Mouse (Mus musculus) mouse embryonic stem cell (cell line): ENCODE measurements around the gene Ankrd65.
"Not testable (repeated sequence)": the region's sequence is repeated elsewhere in the genome, so short reads cannot be mapped to it uniquely, and the experiment has no call there.

Experiments
- in situ Hi-C, 2 experiments: fragments of 300-500 bp; cut with MboI; formaldehyde crosslinking; loops; 1 replicate in 1 of 2; 3 replicates in 1 of 2; pipeline ENCODE4 v1.14.3; 2019 to 2020; ENCODE audit warnings: low sequenced_read_pairs in 2 of 2, low pct_unique_long_range_greater_than_20kb in 1 of 2, mixed read lengths in 1 of 2; ENCODE audit not compliant: unreplicated experiment in 1 of 2

Gene Ankrd65

GRCm38 (mm10) chr4:155773335-155774078 is 16.7 kb upstream of the Ankrd65 start:
- in situ Hi-C loops: no loop called here

GRCm38 (mm10) chr4:155774280-155774754 is 15.9 kb upstream of the Ankrd65 start, which contains the start of gene Vwa1:
Gene Vwa1, minus strand, starts transcription at chr4:155774698.
- in situ Hi-C loops: no loop called here

- in situ Hi-C loops: no loop called here
These were observed 15.1 kb upstream of the Ankrd65 start for GRCm38 (mm10) chr4:155774971-155775740.

GRCm38 (mm10) chr4:155775855-155776254 is 14.4 kb upstream of the Ankrd65 start:
- in situ Hi-C loops: no loop called here

- in situ Hi-C loops: no loop called here
These were observed 13.4 kb upstream of the Ankrd65 start for GRCm38 (mm10) chr4:155776704-155777335.

- in situ Hi-C loops: no loop called here
These were observed 12.4 kb upstream of the Ankrd65 start for GRCm38 (mm10) chr4:155777816-155778215.

- in situ Hi-C loops: no loop called here
These were observed 10.7 kb upstream of the Ankrd65 start for GRCm38 (mm10) chr4:155779498-155779897.

- in situ Hi-C loops: no loop called here
These were observed 9.3 kb upstream of the Ankrd65 start for GRCm38 (mm10) chr4:155780895-155781294.

GRCm38 (mm10) chr4:155783486-155784080 is 6.7 kb upstream of the Ankrd65 start:
- in situ Hi-C loops: no loop called here

- in situ Hi-C loops: no loop called here
These were observed 6.0 kb upstream of the Ankrd65 start for GRCm38 (mm10) chr4:155784081-155784701.

- in situ Hi-C loops: no loop called here
These were observed 5.0 kb upstream of the Ankrd65 start for GRCm38 (mm10) chr4:155785246-155785645.

- in situ Hi-C loops: no loop called here
These were observed 4.4 kb upstream of the Ankrd65 start, which contains the start of gene Tmem88b for GRCm38 (mm10) chr4:155785819-155786218. Gene Tmem88b, minus strand, starts transcription at chr4:155785874.

- in situ Hi-C loops: no loop called here
These were observed 1.9 kb upstream of the Ankrd65 start for GRCm38 (mm10) chr4:155788300-155788699.

- in situ Hi-C loops: not testable (repeated sequence)
These were observed 1.4 kb upstream of the Ankrd65 start for GRCm38 (mm10) chr4:155788833-155789232.

GRCm38 (mm10) chr4:155790650-155791161 is 467 bp downstream of the Ankrd65 start:
- in situ Hi-C loops: no loop called here

GRCm38 (mm10) chr4:155791240-155791933 is 1.1 kb downstream of the Ankrd65 start:
- in situ Hi-C loops: no loop called here

- in situ Hi-C loops: no loop called here
These were observed 3.5 kb downstream of the Ankrd65 start for GRCm38 (mm10) chr4:155793730-155794129.

- in situ Hi-C loops: no loop called here
These were observed 11.8 kb downstream of the Ankrd65 start for GRCm38 (mm10) chr4:155802075-155802474.
